Mouse (Mus musculus): ENCODE results near the gene Theg.

DNA sequence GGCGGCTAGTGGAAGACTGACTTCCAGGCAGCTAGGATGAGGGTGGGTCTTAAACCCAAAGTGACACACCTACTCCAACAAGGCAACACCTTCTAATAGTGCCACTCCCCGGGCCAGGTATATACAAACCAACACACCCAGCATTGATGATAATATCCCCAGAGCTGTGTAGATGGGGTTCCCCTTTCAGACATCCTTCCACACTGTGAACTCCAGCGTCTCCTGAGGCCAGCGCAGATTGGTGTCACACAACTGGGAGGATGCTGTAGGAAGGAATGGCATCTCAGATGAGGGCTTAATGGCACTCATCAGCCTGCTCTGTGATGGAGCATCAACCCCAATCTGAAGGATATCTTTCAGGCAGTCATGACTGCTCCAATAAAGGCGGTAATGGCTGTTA, 29.6 kb downstream of the Theg start:
- TF ChIP-seq CTCF (IDR thresholded peaks at IDR 0.05; ENCODE audit: extremely low read depth, insufficient read depth, insufficient read length, insufficient replicate concordance) (no peak), POLR2A (IDR thresholded peaks at IDR 0.05; ENCODE audit: low read depth, low read length) (no peak)

Data from spleen, adult 2 months (tissue).